Mouse (Mus musculus): ENCODE results near the gene Ypel4.

- TF ChIP-seq HCFC1 (IDR thresholded peaks at IDR 0.05; ENCODE audit: borderline replicate concordance, insufficient read depth, low read length) = no peak
- TF ChIP-seq CHD2 (IDR thresholded peaks at IDR 0.05; ENCODE audit: low read depth, low read length) = no peak
These were observed 17.2 kb upstream of the Ypel4 start for GRCm38 (mm10) chr2:84716423-84717355.

Measured in ES-E14 (cell line).